Mouse (Mus musculus): ENCODE results near the gene P4ha2.

- TF ChIP-seq CTCF (IDR thresholded peaks at IDR 0.05; ENCODE audit: low read depth, low read length), result no peak
- TF ChIP-seq POLR2A (IDR thresholded peaks at IDR 0.05; ENCODE audit: insufficient read depth, low read length), result no peak
Observed at GRCm38 (mm10) chr11:54067996-54068519, 31.8 kb upstream of the P4ha2 start.
